Mouse (Mus musculus): ENCODE results near the gene Sdk2.
A peak's percentile ranks its signal among the peaks of the same experiment; 100 is the strongest.

Sdk2 gene

DNA sequence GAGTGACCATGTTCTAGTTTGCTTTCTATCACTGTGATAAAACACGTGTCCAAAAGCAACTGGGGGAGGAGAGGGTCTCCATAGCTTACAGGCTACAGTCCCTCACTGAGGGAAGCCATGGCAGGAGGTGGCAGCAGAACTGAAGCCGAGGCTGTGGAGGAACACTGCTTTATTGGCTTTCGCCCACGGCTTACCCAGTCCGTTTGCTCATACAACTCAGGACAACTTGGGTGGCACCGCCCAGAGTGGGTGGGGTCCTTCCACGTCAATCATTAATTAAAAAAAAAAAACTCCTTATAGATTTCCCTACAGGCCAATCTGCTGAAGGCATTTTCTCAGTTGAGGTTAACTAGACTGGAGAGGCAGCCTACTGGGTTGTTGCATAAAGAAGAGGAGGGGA lies 133.9 kb downstream of the Sdk2 start:
- DNase-seq (ENCODE audit: low read depth in 1 of 2, low spot score in 2 of 2) = no peak

DNA sequence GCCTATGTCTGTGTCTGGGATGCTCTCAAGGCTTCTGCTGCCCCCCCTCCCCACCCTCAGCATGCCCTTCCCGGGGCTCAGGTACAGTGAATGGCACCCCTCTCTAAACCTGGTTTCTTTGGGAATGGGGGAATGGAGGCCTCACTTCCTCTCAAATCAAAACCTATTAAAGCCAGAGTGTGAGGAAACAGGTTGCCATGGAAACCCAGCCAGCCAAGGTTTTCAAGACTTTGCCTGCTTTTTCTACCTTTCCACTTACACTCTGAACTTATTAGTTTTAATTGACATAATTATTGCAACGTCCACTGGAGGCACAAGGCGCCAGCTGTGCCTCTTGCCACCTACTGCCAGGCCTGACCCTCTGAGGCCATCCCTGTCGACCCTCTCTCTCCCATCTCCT lies 135.1 kb downstream of the Sdk2 start:
- no peak for DNase-seq (ENCODE audit: low read depth in 1 of 2, low spot score in 2 of 2)

DNA sequence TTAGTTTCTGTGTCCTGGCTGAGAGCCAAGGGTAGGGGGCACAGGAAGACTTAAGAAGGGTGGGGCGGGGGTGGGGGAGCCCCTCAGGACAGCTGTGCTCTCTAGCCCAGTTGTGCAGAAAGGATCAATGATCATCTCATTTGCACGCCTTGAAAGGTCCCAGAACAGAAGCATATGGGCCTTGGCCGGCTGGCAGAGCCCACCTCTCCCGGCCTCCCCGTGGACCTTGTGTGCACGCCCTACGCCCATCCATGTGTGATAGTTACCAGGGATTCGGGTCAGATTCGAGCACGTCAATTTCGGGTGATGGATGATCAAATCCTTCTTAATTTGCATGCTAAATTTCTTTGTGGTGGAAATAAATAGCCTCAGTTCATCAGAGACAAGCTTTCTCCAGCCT lies 136.7 kb downstream of the Sdk2 start:
- DNase-seq (ENCODE audit: low read depth in 1 of 2, low spot score in 2 of 2) = no peak

DNA sequence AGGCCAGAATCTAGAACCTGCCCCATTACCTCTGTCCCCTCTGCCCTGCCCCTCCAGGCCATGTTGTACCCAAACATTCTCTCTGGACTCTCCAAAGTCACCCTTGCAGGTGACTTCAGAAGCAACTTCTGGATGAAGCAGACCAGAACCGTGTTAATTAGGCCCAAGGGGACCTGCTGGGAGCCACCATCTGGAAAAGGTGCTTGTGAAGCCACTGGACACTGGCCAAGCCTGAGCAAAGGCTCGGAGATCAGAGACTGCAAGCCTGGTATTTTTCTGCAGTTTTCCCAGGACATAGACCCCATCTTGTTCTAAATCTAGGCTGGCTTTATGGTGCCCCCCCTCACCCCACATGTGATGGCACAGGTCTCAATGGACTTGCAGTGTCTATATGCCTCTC lies 138.0 kb downstream of the Sdk2 start:
- no peak for DNase-seq (ENCODE audit: low read depth in 1 of 2, low spot score in 2 of 2)

DNA sequence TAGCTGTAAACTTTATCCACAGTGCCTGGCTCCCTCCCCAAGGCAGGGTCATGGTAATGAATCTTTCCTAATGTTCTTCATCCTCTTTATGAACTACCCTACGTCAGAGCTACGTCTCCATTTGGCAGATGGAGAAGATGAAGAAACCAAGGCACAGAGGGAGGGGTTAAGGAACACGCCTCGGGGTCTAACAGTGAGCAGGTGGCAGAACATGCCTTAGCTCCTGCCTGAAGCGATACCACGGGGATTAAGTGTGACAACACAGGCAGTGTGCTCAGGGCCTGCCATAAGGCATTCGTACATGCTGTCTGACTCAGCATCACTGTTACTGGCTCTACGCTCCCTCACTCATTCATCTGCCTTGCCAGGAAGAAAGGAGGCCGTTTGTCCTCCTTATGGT lies 138.6 kb downstream of the Sdk2 start:
- DNase-seq (ENCODE audit: low read depth in 1 of 2, low spot score in 2 of 2) = no peak

DNA sequence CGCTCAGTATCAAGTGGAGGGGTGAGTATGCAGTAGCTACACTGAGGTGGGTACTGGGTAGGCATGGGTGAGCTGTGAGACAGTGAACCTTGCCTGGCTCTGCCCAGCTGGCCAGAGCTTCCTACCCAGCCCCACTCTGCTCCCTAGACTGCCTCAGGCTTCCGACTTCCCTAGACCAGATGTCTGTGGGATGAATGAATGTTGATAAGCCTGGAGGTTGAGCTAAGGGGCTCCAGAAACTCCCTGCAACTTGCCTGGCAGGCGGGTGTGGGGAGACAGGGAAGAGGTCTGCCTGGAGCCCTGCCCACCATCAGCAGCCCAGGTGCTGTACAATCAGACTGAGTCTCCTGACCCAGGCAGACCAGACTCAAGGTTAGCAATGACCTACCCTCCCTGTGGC lies 139.0 kb downstream of the Sdk2 start:
- DNase-seq (ENCODE audit: low read depth in 1 of 2, low spot score in 2 of 2) = no peak

DNA sequence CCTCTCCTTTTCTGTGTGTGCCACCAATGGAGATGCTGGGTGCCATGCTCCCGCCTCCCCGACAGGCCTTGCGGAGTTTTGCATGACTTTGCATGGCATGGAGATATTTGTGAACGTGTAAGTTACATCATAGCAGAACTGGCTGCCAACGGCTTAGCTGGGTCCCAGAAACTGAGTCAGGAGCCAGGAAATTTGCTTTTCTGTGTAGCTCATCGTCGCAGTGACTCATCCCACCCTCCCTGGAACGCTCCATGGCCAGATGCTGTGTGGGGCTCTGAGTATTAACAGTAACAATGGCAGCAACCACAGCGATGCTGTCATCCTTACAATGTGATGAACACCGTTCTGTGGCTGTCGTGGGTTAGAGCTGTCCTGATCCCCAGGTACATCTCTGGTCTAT lies 139.6 kb downstream of the Sdk2 start:
- DNase-seq (ENCODE audit: low read depth in 1 of 2, low spot score in 2 of 2) = no peak

DNA sequence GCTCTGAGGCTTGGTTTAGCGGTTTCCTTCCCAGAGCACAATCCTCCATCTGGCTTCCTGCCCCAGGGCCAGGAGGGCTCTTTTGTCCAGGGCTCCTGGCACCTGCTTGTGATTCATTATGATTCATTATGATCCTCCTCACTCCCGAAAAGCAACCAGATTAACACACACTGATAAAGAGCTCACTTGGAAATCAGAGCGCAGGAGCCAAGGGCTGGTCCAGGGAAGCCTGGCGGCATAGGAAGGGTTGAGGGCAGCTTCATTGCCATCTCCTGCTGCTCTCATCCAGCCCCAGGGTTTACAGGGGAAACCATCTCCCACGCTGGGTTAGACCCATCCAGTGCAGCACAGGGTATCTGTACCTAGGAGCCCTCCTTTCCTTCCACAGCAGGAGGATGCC lies 143.7 kb downstream of the Sdk2 start:
- no peak for DNase-seq (ENCODE audit: low read depth in 1 of 2, low spot score in 2 of 2)

DNA sequence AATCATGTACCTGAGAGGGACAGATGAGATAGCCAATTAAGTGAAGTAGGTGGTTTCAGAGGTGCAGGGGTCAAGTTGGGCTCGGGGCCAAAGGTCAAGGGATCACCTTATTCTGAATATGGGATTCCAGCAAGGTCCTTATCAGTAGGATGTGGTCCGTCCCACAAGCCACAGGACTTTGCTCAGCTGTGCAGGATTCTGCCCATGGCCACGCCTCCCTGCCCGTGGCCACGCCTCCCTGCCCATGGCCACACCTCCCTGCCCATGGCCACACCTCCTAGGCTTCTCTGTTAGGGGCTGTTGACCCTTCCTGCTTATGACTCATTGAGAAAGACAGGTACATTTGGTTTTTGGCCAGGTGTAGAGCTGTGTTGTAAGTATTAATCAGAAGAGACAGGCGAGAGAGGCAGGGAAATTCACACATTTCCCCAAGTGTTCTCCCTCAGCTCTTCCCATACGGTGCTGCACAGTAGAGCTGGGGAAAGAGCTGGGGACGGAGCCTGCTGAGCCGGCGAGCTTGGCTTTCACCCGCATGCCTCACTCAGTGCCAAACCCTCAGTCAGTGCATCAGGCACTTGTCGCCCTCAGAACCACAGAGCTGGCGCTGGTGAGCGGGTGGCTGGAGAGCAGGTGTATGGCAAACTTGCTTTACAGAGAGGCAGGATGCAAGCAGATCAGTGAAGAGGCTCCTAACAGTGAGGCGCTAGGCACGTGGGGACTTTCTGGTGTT lies 163.6 kb downstream of the Sdk2 start:
- DNase-seq (ENCODE audit: low read depth in 1 of 2, low spot score in 2 of 2) = no peak

DNA sequence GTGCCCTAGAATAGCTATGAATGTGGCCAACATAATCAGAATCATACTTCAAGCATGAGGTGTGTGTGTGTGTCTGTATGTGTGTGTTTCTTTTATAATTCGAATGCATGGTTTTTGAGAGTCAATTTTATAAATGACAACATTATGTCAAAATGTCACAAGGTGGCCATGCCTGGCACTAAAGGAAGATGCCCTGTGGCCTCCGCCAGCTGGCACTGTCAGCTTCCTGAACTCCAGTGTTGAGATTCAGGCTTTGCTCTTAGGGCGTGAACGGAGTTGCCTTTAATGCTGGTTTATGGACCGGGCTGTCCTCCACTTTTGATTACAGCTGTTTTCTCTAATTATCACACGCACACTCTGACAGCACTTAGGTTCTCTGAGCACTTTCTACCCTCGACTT lies 164.9 kb downstream of the Sdk2 start:
- DNase-seq (ENCODE audit: low read depth in 1 of 2, low spot score in 2 of 2) = no peak

DNA sequence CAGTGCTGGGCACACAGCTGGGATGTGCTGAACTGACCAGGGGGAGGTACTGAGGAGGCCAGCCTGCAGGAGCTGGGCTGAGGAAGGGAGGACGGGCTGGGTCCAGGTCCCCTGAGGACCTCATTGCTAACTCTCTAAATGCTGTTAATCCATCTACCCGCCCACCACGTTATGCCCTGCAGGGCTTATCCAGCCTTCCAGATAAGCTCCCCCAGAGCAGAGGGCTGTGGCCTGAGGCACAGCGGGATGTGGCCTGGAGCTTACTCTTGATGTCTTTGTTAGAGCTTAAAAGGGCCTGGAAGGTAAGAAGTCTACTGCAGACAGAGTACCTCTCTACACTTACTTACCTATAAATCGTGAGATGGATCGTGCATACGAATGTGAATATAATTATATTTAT lies 168.2 kb downstream of the Sdk2 start:
- no peak for DNase-seq (ENCODE audit: low read depth in 1 of 2, low spot score in 2 of 2)

DNA sequence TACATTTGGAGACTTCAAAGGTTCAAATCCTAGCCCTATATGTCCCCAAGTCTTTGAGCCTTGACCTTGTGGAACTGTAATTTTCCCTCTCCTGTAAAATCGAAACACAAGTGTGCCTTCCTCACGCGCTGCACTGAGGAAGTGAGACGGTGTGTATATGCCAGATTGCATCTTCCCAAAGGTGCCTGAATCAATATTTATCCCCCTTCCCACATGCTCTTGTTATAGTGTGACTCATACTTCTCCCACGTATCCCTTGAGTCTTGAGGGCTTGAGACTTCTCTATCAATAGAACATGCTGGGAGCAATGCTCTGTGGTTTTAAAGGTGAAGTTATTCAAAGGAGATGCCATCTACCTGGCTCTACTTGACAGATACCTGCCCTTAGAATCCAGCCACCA lies 170.8 kb downstream of the Sdk2 start:
- DNase-seq (ENCODE audit: low read depth in 1 of 2, low spot score in 2 of 2) = no peak

DNA sequence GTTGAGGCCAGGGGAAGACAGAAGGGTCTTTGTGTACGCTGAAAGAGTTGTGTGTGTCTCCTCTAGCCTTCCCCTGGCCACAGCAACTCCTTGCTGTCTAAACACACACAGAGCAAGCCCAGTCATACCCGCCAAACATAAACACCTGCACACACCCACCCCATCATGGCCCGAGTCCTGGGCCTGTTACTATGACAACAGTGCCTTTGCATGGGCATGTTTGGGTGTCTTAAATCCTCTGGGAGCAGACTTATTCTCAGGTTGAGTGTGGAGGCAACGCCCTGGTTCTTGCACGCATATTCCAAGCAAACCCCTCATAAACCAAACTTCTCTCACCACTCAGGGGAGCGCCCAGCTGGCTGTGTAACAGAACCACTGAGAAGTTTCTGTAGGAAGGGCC lies 173.9 kb downstream of the Sdk2 start:
- DNase-seq (ENCODE audit: low read depth in 1 of 2, low spot score in 2 of 2) = no peak

DNA sequence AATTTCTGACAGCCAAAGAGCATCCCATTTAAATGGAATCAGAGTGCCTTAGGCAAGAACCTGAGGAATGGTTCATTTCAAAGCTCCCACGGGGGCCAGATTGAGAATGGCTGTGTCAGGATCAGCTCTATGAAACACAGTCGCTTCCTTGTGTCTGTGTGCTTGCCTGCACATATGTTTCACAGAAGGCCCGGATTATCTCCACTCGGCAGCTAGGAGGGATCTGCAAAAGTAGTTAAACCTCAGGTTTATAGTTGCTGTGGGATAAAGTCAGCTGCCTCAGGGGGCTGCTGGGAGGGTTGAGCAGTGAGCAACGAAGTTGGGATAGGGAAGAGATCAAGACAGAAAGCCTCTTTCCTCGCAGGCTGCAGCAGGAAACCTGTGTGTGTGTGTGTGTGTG lies 174.8 kb downstream of the Sdk2 start:
- no peak for DNase-seq (ENCODE audit: low read depth in 1 of 2, low spot score in 2 of 2)

DNA sequence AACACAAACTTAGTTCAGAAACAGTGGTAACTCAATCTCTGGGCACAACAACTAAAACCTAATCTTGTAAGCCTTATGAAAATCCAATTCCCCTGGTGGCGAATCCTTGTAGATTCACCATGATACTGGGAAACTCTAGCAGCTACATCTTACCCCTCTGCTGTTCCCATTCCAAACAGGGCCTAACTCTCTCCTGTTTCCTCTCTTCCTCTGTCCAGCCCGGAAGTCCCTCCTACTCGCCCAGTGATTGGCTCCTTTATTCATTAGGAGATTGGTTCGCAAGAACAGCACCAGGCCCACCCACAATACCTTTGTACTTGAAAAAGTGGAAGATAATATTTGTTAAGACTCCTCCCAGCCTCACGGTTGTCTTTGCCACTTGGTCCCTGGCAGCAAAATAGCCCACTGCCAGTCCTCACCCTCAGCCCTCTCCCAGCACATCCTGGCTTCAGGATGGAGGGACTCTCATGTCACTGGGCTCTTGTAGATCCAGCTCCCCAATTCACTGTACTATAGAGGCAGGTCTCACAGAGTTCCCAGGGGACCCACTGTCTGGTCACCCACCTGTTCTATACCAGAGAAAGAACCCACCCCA lies 178.6 kb downstream of the Sdk2 start:
- DNase-seq (ENCODE audit: low read depth in 1 of 2, low spot score in 2 of 2) = no peak

DNA sequence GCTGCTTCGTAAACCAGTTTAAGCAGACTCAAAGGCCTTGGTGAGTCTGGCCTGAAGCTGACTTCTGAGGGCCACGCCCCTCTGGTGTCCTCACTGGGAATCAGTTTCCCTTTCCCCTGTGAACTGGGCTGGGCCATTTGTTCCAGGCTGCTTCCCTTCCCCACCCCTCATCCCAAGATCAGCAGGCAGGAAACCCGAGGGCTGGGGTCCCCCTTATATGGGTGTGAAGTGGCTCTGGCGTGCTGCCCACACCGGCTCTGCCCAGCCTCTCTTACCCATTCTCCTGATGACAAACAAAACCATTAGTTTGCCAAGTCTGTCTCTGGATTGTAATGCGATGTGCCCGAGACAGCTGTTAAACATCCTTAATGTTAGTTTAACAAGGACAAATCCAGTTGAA lies 180.5 kb downstream of the Sdk2 start:
- no peak for DNase-seq (ENCODE audit: low read depth in 1 of 2, low spot score in 2 of 2)

DNA sequence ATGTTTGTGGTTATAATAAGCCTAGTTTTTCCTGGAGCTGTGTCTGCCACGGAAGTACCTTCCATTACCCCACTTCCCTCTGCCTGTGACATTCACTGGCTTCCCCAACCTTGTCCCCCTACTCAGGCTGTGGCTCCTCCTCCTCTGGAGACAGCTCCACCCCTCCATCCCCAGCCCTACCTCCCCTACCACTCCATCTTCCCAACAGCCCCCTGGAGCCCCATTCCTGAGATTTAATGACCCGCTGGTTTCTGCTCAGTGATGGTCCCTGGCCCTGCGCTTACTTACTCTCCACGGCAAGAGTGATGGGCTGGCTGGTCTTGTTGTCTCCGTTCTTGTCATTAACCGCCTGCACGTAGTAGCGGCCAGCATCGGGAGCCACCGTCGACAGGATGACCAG lies 181.9 kb downstream of the Sdk2 start:
- DNase-seq (ENCODE audit: low read depth in 1 of 2, low spot score in 2 of 2) = no peak

DNA sequence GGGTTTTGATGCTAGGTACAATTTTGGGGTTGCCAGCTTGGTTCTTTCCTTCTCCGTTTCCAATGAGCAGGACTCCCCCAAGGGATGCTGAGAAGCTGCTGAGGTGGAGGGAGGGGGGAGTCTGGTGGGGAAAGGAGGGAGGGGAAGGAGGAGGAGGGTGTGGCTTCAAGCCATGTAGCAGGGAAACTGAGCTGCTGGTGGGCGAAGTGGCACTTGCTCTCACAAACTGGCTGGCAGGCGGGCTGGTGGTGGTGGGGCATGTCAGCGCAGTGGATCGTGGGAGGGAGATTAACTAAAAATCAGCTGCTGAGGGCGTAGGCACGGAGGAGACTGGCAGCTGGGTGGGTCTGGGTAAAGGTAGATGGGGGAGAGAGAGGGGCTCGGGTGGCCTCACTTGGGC lies 183.8 kb downstream of the Sdk2 start:
- no peak for DNase-seq (ENCODE audit: low read depth in 1 of 2, low spot score in 2 of 2)

DNA sequence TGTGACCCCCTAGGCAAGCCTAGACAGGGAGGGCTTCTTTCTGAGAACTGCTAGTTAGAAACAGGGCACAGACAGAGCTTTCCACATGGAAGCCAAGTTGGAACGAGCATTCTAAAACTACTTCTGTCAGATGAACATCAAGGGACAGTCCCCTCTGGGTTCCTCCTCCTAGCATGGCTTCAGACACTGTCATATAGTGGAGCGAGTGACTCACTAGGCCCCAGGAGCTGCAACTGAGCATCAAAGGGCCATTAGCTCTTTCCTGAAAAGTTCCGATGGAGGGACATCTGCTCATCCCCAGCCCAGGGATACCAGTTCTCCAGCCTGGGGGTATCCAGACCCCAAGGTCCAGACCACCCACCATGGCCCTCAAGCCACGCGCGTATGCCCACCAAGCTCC lies 185.0 kb downstream of the Sdk2 start:
- DNase-seq (ENCODE audit: low read depth in 1 of 2, low spot score in 2 of 2) = no peak

DNA sequence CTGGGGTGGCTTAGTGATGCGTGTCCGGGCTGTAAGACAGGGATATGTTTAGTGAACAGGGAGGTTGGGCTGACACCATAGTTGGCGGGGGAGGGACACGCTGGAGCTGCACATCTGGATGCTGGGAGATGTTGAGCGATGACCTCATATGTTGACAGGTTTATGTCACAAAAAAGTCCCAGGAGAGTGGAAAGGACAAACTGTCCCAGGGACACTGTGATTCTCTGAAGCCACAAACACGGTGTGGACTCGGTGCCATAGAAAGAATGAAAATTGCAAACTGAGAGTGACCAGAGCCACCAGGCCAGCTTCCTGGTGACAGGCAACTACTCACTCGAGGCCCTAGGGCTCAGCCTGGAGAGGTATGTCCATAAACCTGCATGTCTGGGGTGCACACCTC lies 199.8 kb downstream of the Sdk2 start:
- DNase-seq (ENCODE audit: low read depth in 1 of 2, low spot score in 2 of 2) = no peak

DNA sequence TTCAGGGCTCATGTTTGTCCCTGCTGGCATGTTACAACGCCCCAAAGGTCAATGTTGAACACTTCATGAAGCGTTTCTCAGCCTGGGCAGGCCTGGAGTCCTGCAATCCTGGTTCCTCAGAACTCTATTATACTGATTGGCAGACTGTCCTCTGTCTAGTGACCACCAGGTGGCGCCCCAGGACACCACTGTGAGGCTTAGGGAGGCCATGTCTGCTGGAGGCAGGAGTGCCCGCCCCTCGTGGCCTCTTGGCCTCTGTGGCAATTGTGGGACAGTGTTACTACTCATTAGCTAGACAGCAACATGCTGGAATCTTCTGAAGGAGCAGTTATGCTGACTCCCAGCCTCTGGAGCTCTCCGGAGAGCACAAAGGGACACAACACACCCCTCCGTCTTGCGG lies 201.2 kb downstream of the Sdk2 start:
- peak; percentile 43 to 49 for DNase-seq (ENCODE audit: low read depth in 1 of 2, low spot score in 2 of 2)

DNA sequence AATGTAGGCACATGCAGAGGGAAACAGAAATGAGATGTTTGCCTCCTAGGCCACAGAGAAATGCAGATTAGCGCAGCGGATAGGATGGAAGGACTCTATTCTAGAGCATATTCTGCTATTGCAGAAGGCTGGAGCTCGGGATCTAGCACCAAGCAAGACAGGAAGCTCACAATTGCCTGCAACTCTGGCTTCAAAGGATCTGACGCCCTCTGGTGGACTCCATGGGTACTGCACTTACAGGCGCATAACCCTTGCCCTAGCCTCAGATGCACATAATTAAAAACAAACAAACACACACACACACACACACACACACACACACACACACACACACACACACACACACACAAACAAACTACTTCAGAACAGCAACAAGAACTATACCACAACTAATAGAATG lies 203.4 kb downstream of the Sdk2 start:
- DNase-seq (ENCODE audit: low read depth in 1 of 2, low spot score in 2 of 2) = no peak

DNA sequence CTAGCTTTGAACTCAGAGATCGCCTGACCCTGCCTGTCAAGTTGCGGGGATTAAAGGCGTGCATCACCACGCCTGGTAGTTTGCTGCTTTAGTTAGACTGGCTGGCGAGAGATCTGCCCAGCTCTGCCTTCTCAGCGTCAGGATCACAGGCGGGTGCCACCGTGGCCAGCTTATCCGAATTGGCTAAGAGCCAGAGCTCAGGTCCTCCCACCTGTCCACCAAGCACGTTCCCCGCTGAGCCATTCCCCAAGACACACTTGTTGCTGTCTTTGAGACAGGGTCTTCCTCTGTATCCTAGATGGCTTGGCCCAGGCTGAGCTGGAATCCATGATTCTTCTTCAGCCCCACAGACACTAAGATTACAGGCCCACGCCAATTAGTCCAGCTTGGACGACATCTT lies 211.2 kb downstream of the Sdk2 start:
- no peak for DNase-seq (ENCODE audit: low read depth in 1 of 2, low spot score in 2 of 2)

All from monocyte, adult 2 months (primary cell).